Mouse (Mus musculus) leukemia stem cell, adult 10-12 weeks (primary cell): ENCODE measurements around the gene Med18. TPM values are rescaled to one million over a fixed set of nuclear protein-coding genes. Genes with fewer than 3 reads are reported as not detected.

Experiments
- polyA plus RNA-seq: library from polyadenylated mRNA; stranded (reverse); fragments of >175 nt; gene quantifications from 2 replicates; pipeline ENCODE4 v1.2.3, GENCODE M21; 2012; ENCODE audit warnings: low replicate concordance

The Med18 gene
- 5.3 and 6.9 TPM in 2 replicates for polyA plus RNA-seq

GRCm38 (mm10) chr4:132463430-132464254, at the start of gene Med18:
Gene Med18, minus strand, starts transcription at chr4:132463921.

GRCm38 (mm10) chr4:132510352-132510798, 46.7 kb upstream of the Med18 start, which contains the start of gene Sesn2:
Gene Sesn2, minus strand, starts transcription at chr4:132510501.

DNA sequence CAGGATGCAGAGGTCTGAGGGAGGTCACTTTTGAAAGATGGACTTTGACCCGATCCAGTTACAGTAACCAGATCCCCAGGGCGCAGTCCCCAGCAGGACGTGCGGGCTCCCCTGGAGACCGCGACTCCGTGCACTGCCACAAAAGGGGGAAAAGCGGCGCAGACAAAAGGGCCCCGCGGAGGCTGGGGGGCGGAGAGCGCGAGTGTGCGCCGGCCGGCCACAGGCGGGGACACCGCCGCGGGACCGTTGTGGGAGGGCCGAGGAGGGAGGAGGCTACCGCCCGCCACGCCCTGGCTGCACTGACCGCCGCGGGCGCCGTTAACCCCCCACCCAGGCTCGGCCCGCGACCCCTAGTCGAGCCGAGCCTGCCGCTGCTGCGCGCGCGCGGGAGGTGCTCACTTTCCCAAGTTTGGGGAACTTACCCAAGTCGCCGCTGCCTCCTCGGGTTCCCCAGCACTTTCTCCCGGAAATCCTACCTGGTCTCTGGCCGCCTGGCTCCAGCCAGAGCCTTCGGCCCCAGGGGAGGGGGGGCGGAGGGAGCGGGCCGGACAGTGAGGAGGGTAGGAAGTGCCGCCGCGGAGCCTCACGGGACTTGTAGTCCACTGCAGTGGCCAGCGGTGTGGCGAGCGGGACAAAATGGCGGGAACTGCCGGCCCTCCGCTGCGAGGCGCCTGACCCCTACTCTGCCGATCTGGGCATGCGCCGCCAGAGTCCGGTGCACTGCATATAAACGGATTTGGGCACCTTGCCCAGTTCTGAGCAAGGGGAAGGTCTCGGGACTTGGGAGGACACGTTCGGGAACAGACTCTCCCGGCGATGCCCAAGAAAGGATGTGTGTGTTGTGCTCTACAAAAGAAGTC, 41.6 kb downstream of the Med18 start, which contains the start of gene Phactr4:
Phactr4 (minus strand) TSS at position 567 of the 860 bp plus-strand sequence.

Other genes with a start within 250 kb of the Med18 start
- 3.7 and 24.2 TPM in 2 replicates for gene Gmeb1, start 202.3 kb downstream of the Med18 start, polyA plus RNA-seq
- gene Taf12, start 189.5 kb downstream of the Med18 start, polyA plus RNA-seq = 3.0 and 35.0 TPM in 2 replicates
- 0.25 TPM in 1 of 2 replicates, not detected in the other for gene Rab42, start 160.5 kb downstream of the Med18 start, polyA plus RNA-seq
- gene Trnau1ap, start 134.4 kb downstream of the Med18 start, polyA plus RNA-seq = 26.3 and 48.2 TPM in 2 replicates
- 33.3 and 64.5 TPM in 2 replicates for gene Rcc1, start 110.3 kb downstream of the Med18 start, polyA plus RNA-seq
- 17.0 and 19.6 TPM in 2 replicates for gene Phactr4, start 41.4 kb downstream of the Med18 start, polyA plus RNA-seq
- 22.5 and 55.6 TPM in 2 replicates for gene Sesn2, start 46.6 kb upstream of the Med18 start, polyA plus RNA-seq
- gene Atpif1, start 69.7 kb upstream of the Med18 start, polyA plus RNA-seq = 27.0 and 119 TPM in 2 replicates
- 29.1 and 312 TPM in 2 replicates for gene Dnajc8, start 71.6 kb upstream of the Med18 start, polyA plus RNA-seq
- gene Ptafr, start 100.1 kb upstream of the Med18 start, polyA plus RNA-seq = 0.28 and 1.2 TPM in 2 replicates
- 4.0 and 5.7 TPM in 2 replicates for gene Eya3, start 175.1 kb upstream of the Med18 start, polyA plus RNA-seq